Mouse (Mus musculus) skeletal muscle tissue, adult 2 months (tissue): Measurements from ENCODE around the gene Il4ra.

Experiments used
- DNase-seq: peaks from one replicate; pipeline ENCODE4 v3.0.0-alpha.2; 2012; ENCODE audit warnings: low read depth, low spot score

Il4ra gene

GRCm38 (mm10) chr7:125549916-125550315 lies 2.0 kb upstream of the Il4ra start:
- DNase-seq = no peak

- DNase-seq = peak; percentile 54
Measured at GRCm38 (mm10) chr7:125550881-125551381, 989 bp upstream of the Il4ra start.

- no peak for DNase-seq
Measured at GRCm38 (mm10) chr7:125552851-125553555, 1.1 kb downstream of the Il4ra start.

GRCm38 (mm10) chr7:125553653-125554428 lies 1.9 kb downstream of the Il4ra start:
- DNase-seq = no peak

- DNase-seq = no peak
Measured at GRCm38 (mm10) chr7:125554456-125555114, 2.7 kb downstream of the Il4ra start.

GRCm38 (mm10) chr7:125555351-125555872 lies 3.5 kb downstream of the Il4ra start:
- no peak for DNase-seq

GRCm38 (mm10) chr7:125556096-125556495 lies 4.2 kb downstream of the Il4ra start:
- DNase-seq = no peak

GRCm38 (mm10) chr7:125556865-125557264 lies 4.9 kb downstream of the Il4ra start:
- no peak for DNase-seq

GRCm38 (mm10) chr7:125558401-125558945 lies 6.6 kb downstream of the Il4ra start:
- DNase-seq = no peak

GRCm38 (mm10) chr7:125558997-125559396 lies 7.1 kb downstream of the Il4ra start:
- no peak for DNase-seq

GRCm38 (mm10) chr7:125559537-125559936 lies 7.6 kb downstream of the Il4ra start:
- DNase-seq = no peak

GRCm38 (mm10) chr7:125560146-125560785 lies 8.3 kb downstream of the Il4ra start:
- no peak for DNase-seq

GRCm38 (mm10) chr7:125561085-125561690 lies 9.3 kb downstream of the Il4ra start:
- DNase-seq = peak; percentile 93

- DNase-seq = no peak
Measured at GRCm38 (mm10) chr7:125562413-125562812, 10.5 kb downstream of the Il4ra start.

- DNase-seq = no peak
Measured at GRCm38 (mm10) chr7:125563093-125563492, 11.2 kb downstream of the Il4ra start.

GRCm38 (mm10) chr7:125564316-125565024 lies 12.6 kb downstream of the Il4ra start:
- DNase-seq = no peak

- DNase-seq = no peak
Measured at GRCm38 (mm10) chr7:125565516-125566285, 13.8 kb downstream of the Il4ra start.

GRCm38 (mm10) chr7:125566420-125566819 lies 14.5 kb downstream of the Il4ra start:
- DNase-seq = no peak

GRCm38 (mm10) chr7:125568888-125569287 lies 17.0 kb downstream of the Il4ra start:
- no peak for DNase-seq
